Mouse (Mus musculus) NIH3T3 (cell line): Measurements from ENCODE around the gene Cdc25a.
A peak's percentile ranks its signal among the peaks of the same experiment; 100 is the strongest.

Source experiments
- DNase-seq: peaks from one replicate; pipeline ENCODE4 v3.0.0-alpha.2; 2012; ENCODE audit warnings: low read depth

The Cdc25a gene

DNA sequence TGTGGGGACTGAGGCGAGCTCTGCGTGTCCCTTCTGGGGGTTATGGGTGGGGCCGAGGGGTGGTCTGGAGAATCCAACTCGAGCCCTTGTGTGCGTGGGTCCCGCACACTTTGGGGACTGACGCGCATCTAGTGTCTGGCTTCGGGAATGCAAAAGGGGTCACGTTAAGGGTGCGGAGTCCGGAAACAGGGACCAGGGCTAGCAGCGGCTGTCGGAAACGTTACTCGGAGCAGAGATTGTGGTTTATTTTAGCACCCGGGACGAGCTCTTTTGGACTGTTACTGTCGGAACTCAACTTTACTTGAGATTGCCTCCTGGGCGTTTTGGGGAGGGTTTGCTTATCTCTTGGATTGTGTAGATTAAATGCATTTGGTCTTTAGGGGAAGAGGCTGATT is 57.0 kb downstream of the Cdc25a start:
- DNase-seq: no peak

DNA sequence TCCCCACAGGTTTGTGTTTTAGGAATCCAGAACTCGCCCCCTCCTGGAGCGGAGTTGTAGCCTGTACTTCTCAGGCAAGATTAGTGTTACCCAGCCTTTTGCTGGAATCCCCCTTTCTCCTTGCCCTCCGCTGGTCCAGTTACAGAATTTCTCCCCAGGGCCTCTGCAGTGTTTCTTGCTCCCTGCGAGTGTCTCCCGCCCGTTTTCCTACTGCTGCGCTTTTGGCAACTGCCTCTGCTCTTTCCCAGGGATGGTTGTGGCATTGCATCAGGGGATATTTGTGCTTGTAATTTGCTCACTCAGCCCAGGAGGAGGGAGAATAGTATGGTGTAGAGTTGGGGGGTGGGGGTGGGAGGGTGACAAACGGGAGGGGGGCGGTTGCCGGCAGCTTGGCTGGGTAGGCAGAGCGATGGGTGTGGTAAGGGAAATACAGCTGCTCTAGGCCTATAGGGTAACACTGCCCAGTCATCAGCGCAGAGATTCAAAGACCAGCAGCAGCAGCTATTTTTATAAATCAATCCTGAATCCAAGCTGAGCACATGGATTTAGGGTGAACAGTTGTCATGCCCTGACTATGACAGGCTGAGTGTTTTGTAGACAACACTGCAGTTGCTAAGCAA is 57.5 kb downstream of the Cdc25a start:
- peak; percentile 86 for DNase-seq

DNA sequence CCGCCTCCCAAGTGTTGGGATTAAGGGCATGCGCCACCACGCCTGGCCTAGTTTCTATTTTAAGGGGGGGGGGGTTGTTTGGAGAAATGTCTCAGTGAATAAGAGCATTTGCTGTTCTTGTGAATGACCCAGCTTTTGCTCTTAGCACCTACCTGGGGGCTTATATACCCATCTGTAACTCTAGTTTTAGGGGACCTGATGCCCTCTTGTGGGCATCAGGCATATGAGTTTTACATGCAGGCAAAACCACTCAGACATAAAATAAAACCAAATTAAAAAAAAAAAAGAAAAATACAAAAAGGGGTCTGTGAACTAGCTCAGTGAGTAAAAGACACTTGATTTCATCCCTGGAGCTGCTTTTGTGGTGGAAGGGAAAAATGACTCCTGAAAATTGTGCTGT is 64.0 kb downstream of the Cdc25a start:
- peak; percentile 20 for DNase-seq

DNA sequence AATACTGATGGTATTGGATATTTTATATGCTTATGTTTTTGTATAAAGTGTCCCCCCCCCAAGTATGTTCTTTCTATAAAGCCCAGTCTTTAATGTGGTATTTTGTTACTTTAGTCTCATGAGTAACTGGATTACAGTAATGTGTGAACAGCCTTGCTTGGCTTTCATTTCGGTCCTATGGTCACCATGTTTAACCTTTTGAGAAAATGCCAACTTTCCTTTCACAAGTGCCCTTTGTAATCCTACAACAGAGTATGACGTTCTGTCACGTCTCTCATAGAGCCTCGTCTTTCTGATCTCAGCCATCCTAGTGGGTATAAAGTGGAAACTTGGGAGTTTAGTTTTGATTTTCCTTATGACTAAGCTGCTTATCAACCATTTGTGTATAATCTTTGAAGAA is 67.4 kb downstream of the Cdc25a start:
- DNase-seq: no peak
